Mouse (Mus musculus) midbrain, embryonic 14.5 days (tissue): Measurements from ENCODE around the gene Cyth3. TPM values are rescaled to one million over a fixed set of nuclear protein-coding genes. Genes with fewer than 3 reads are reported as not detected.

Source experiments
- ATAC-seq: fragments of 200-750 bp; cut with Nextera tagmentation; 2 replicates; pipeline ENCODE4 v1.8.0; 2017; ENCODE audit warnings: moderate number of reproducible peaks, moderate library complexity; ENCODE audit not compliant: low FRiP score, low TSS enrichment
- DNase-seq: peaks from one replicate; pipeline ENCODE4 v3.0.0-alpha.2; 2015
- H3K27ac ChIP-seq: fragments of 300-500 bp; sonication (generic); replicated peaks from 2 replicates; pipeline ENCODE4 v1.5.1; 2014; ENCODE audit warnings: mild to moderate bottlenecking, low read depth, low read length, moderate library complexity
- H3K27me3 ChIP-seq: fragments of 300-500 bp; sonication (generic); 2 replicates; pipeline ENCODE4 v1.6.1; 2014; ENCODE audit warnings: low read length, control low read depth, mixed read lengths; ENCODE audit not compliant: control insufficient read depth, insufficient read depth
- H3K36me3 ChIP-seq: fragments of 300-500 bp; sonication (generic); 2 replicates; pipeline ENCODE4 v1.6.1; 2014; ENCODE audit warnings: low read length, control low read depth; ENCODE audit not compliant: control insufficient read depth, insufficient read depth
- H3K4me1 ChIP-seq: fragments of 300-500 bp; sonication (generic); 2 replicates; pipeline ENCODE4 v1.6.1; 2014; ENCODE audit warnings: mild to moderate bottlenecking, antibody characterized with exemption, low read length, control low read depth; ENCODE audit not compliant: control insufficient read depth, insufficient read depth
- H3K4me2 ChIP-seq: fragments of 300-500 bp; sonication (generic); 2 replicates; pipeline ENCODE4 v1.6.1; 2014; ENCODE audit warnings: mild to moderate bottlenecking, low read length, moderate library complexity
- H3K4me3 ChIP-seq: fragments of 300-500 bp; sonication (generic); replicated peaks from 2 replicates; pipeline ENCODE4 v1.5.1; 2014; ENCODE audit warnings: low read depth, low read length
- H3K9ac ChIP-seq: fragments of 300-500 bp; sonication (generic); replicated peaks from 2 replicates; pipeline ENCODE4 v1.6.1; 2014; ENCODE audit warnings: mild to moderate bottlenecking, low read length, moderate library complexity
- H3K9me3 ChIP-seq: fragments of 300-500 bp; sonication (generic); 2 replicates; pipeline ENCODE4 v1.6.1; 2016; ENCODE audit warnings: low read length, control low read depth, mixed read lengths; ENCODE audit not compliant: control insufficient read depth
- WGBS: fragments of 180-500 bp; shearing (Covaris S2); extraction: QIAGEN DNeasy Blood & Tissue Kit; methylation state at CpG from one replicate; pipeline ENCODE4 v1.1.7; 2014; 5-methylcytosine and 5-hydroxymethylcytosine counted together
- polyA plus RNA-seq: library from polyadenylated mRNA; unstranded; fragments of >200 nt; fragmentation: Nextera tagmentation; extraction: Ambion mirVana; gene quantifications from 2 replicates; pipeline ENCODE4 v1.2.1, GENCODE M21; 2014

The Cyth3 gene
- polyA plus RNA-seq, result 34.5 and 38.0 TPM in 2 replicates

- Histone ChIP-seq H3K36me3 (no peaks in the 10 kb centered on the region), H3K9ac (peak within 1 kb of the TSS; percentile 77), H3K4me1 (peaks cover 33% of the 10 kb centered on the region; the same call in 1 of the 2 replicates), H3K4me2 (peak within 1 kb of the TSS; percentile 83), H3K27me3 (no peaks in the 10 kb centered on the region), H3K4me3 (peak within 1 kb of the TSS; percentile 76), H3K27ac (peak within 1 kb of the TSS; percentile 74), H3K9me3 (no peaks in the 10 kb centered on the region)
- WGBS, result 8% methylated on average over 46 of the region's 46 CpGs
- ATAC-seq, result peak; percentile 93
- peak; percentile 96 for DNase-seq
Measured at GRCm38 (mm10) chr5:143621893-143622622, at the start of gene Cyth3. Gene Cyth3 (plus strand): TSS chr5:143622447.

GRCm38 (mm10) chr5:143573067-143573466, 49.2 kb upstream of the Cyth3 start:
- H3K4me1 ChIP-seq, result no peaks in the 10 kb centered on the region
- ATAC-seq (no peak), DNase-seq (no peak)
- H3K4me2 ChIP-seq, result no peak overlapping the region
- H3K36me3 ChIP-seq, result no peaks in the 10 kb centered on the region
- H3K27ac ChIP-seq, result no peak overlapping the region
- no peak overlapping the region for H3K4me3 ChIP-seq
- no peak overlapping the region for H3K9ac ChIP-seq
- no peaks in the 10 kb centered on the region for H3K9me3 ChIP-seq
- H3K27me3 ChIP-seq, result no peaks in the 10 kb centered on the region
- WGBS, result 87% methylated on average over 4 of the region's 4 CpGs

GRCm38 (mm10) chr5:143574261-143575178, 47.7 kb upstream of the Cyth3 start:
- Histone ChIP-seq H3K4me1 (no peaks in the 10 kb centered on the region), H3K27me3 (no peaks in the 10 kb centered on the region), H3K27ac (no peak overlapping the region), H3K9ac (no peak overlapping the region), H3K4me3 (no peak overlapping the region), H3K9me3 (no peaks in the 10 kb centered on the region), H3K36me3 (no peaks in the 10 kb centered on the region), H3K4me2 (no peak overlapping the region)
- WGBS, result 86% methylated on average over 19 of the region's 19 CpGs
- DNase-seq (no peak), ATAC-seq (no peak)

- Histone ChIP-seq H3K9me3 (no peaks in the 10 kb centered on the region), H3K9ac (no peak overlapping the region), H3K27ac (no peak overlapping the region), H3K36me3 (no peaks in the 10 kb centered on the region), H3K27me3 (no peaks in the 10 kb centered on the region), H3K4me3 (no peak overlapping the region), H3K4me2 (no peak overlapping the region), H3K4me1 (no peaks in the 10 kb centered on the region)
- ATAC-seq (no peak), DNase-seq (no peak)
- WGBS, result 89% methylated on average over 10 of the region's 10 CpGs
Measured at GRCm38 (mm10) chr5:143579537-143580203, 42.6 kb upstream of the Cyth3 start.

- no peak overlapping the region for H3K4me3 ChIP-seq
- no peak overlapping the region for H3K4me2 ChIP-seq
- no peak overlapping the region for H3K9ac ChIP-seq
- no peaks in the 10 kb centered on the region for H3K9me3 ChIP-seq
- WGBS, result 88% methylated on average over 2 of the region's 2 CpGs
- H3K4me1 ChIP-seq, result no peaks in the 10 kb centered on the region
- no peaks in the 10 kb centered on the region for H3K36me3 ChIP-seq
- no peaks in the 10 kb centered on the region for H3K27me3 ChIP-seq
- DNase-seq (no peak), ATAC-seq (no peak)
- no peak overlapping the region for H3K27ac ChIP-seq
Measured at GRCm38 (mm10) chr5:143580982-143581381, 41.3 kb upstream of the Cyth3 start.

GRCm38 (mm10) chr5:143581874-143582273, 40.4 kb upstream of the Cyth3 start:
- no peak for ATAC-seq
- H3K9me3 ChIP-seq, result no peaks in the 10 kb centered on the region
- no peak overlapping the region for H3K4me3 ChIP-seq
- H3K27ac ChIP-seq, result no peak overlapping the region
- no peaks in the 10 kb centered on the region for H3K4me1 ChIP-seq
- no peak overlapping the region for H3K9ac ChIP-seq
- 81% methylated on average over 8 of the region's 8 CpGs for WGBS
- DNase-seq, result peak; percentile 9
- H3K36me3 ChIP-seq, result no peaks in the 10 kb centered on the region
- no peaks in the 10 kb centered on the region for H3K27me3 ChIP-seq
- no peak overlapping the region for H3K4me2 ChIP-seq

GRCm38 (mm10) chr5:143583081-143583480, 39.2 kb upstream of the Cyth3 start:
- Histone ChIP-seq H3K27me3 (no peaks in the 10 kb centered on the region), H3K9me3 (no peaks in the 10 kb centered on the region), H3K9ac (no peak overlapping the region), H3K4me2 (no peak overlapping the region), H3K27ac (no peak overlapping the region), H3K4me3 (no peak overlapping the region), H3K4me1 (no peaks in the 10 kb centered on the region), H3K36me3 (no peaks in the 10 kb centered on the region)
- ATAC-seq (no peak), DNase-seq (no peak)
- 92% methylated on average over 10 of the region's 10 CpGs for WGBS

- Histone ChIP-seq H3K27ac (no peak overlapping the region), H3K27me3 (no peaks in the 10 kb centered on the region), H3K4me2 (no peak overlapping the region), H3K9ac (no peak overlapping the region), H3K4me1 (no peaks in the 10 kb centered on the region), H3K36me3 (no peaks in the 10 kb centered on the region), H3K4me3 (no peak overlapping the region), H3K9me3 (no peaks in the 10 kb centered on the region)
- 92% methylated on average over 5 of the region's 5 CpGs for WGBS
- no peak for ATAC-seq
- no peak for DNase-seq
Measured at GRCm38 (mm10) chr5:143584982-143585381, 37.3 kb upstream of the Cyth3 start.
